Mouse (Mus musculus) lung, embryonic 14.5 days (tissue): ENCODE measurements around the gene Cacng2. TPM values are rescaled to one million over a fixed set of nuclear protein-coding genes. Genes with fewer than 3 reads are reported as not detected.
"Not testable (repeated sequence)": the region's sequence is repeated elsewhere in the genome, so short reads cannot be mapped to it uniquely, and the experiment has no call there.

Source experiments
- ATAC-seq: fragments of 200-750 bp; cut with Nextera tagmentation; 2 replicates; pipeline ENCODE4 v1.8.0; 2017; ENCODE audit warnings: mild to moderate bottlenecking, moderate TSS enrichment, moderate library complexity; ENCODE audit not compliant: insufficient read depth
- DNase-seq: peaks from one replicate; pipeline ENCODE4 v3.0.0-alpha.2; 2015
- H3K27ac ChIP-seq: fragments of 300-500 bp; sonication (generic); 2 replicates; pipeline ENCODE4 v1.5.1; 2014; ENCODE audit warnings: low read depth, mild to moderate bottlenecking, moderate library complexity
- H3K27me3 ChIP-seq: fragments of 300-500 bp; sonication (generic); 2 replicates; pipeline ENCODE4 v1.6.1; 2014; ENCODE audit warnings: low read length, control low read depth; ENCODE audit not compliant: insufficient read depth
- H3K36me3 ChIP-seq: fragments of 300-500 bp; sonication (generic); 2 replicates; pipeline ENCODE4 v1.6.1; 2014; ENCODE audit warnings: control low read depth; ENCODE audit not compliant: insufficient read depth
- H3K4me1 ChIP-seq: fragments of 300-500 bp; sonication (generic); 2 replicates; pipeline ENCODE4 v1.6.1; 2014; ENCODE audit warnings: antibody characterized with exemption, control low read depth; ENCODE audit not compliant: insufficient read depth
- H3K4me2 ChIP-seq: fragments of 300-500 bp; sonication (generic); 2 replicates; pipeline ENCODE4 v1.6.1; 2014; ENCODE audit warnings: mild to moderate bottlenecking
- H3K4me3 ChIP-seq: fragments of 300-500 bp; sonication (generic); 2 replicates; pipeline ENCODE4 v1.5.1; 2014; ENCODE audit warnings: low read depth, low read length
- H3K9ac ChIP-seq: fragments of 300-500 bp; sonication (generic); 2 replicates; pipeline ENCODE4 v1.6.1; 2014
- H3K9me3 ChIP-seq: fragments of 300-500 bp; sonication (generic); 2 replicates; pipeline ENCODE4 v1.6.1; 2016; ENCODE audit warnings: low read depth, low read length, control low read depth
- CTCF ChIP-seq: IDR thresholded peaks from 2 replicates; pipeline ENCODE4 v1.5.1; 2016; ENCODE audit warnings: antibody characterized with exemption, low read depth
- WGBS: fragments of 180-500 bp; shearing (Covaris S2); extraction: QIAGEN DNeasy Blood & Tissue Kit; methylation state at CpG from one replicate; pipeline ENCODE4 v1.1.7; 2014; 5-methylcytosine and 5-hydroxymethylcytosine counted together
- polyA plus RNA-seq: library from polyadenylated mRNA; unstranded; fragments of >200 nt; fragmentation: Nextera tagmentation; extraction: Ambion mirVana; gene quantifications from 2 replicates; pipeline ENCODE4 v1.2.1, GENCODE M21; 2014

Gene Cacng2
- polyA plus RNA-seq, 1 experiment from 2014 or later, result not detected

DNA sequence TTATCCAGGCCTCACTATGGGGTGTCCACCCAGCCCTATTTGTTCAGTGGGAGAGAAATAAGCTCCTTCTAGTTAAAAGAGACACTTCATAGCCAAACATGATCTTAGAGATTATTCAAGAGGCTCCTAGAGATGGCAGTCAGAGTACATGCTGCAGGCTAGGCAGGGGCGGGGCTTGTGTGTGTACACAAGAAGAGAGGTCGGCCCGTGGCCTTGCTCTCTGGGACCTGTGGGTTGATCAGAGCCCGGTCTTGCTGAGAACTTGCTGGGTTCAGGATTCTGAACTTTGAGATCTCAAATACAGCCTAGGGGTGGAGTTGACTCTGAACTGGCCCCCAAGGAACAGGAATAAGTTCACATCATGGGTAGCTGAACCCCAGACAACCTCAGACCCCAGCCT is 95.6 kb downstream of the Cacng2 start:
- TF ChIP-seq CTCF, result no peak
- Histone ChIP-seq H3K36me3 (no peaks in the 10 kb centered on the region), H3K4me2 (no peak overlapping the region), H3K9me3 (no peaks in the 10 kb centered on the region), H3K4me3 (no peak overlapping the region), H3K27ac (no peak overlapping the region), H3K4me1 (no peaks in the 10 kb centered on the region), H3K27me3 (no peaks in the 10 kb centered on the region), H3K9ac (no peak overlapping the region)
- ATAC-seq (no peak), DNase-seq (no peak)
- 42% methylated on average over 4 of the region's 4 CpGs for WGBS

DNA sequence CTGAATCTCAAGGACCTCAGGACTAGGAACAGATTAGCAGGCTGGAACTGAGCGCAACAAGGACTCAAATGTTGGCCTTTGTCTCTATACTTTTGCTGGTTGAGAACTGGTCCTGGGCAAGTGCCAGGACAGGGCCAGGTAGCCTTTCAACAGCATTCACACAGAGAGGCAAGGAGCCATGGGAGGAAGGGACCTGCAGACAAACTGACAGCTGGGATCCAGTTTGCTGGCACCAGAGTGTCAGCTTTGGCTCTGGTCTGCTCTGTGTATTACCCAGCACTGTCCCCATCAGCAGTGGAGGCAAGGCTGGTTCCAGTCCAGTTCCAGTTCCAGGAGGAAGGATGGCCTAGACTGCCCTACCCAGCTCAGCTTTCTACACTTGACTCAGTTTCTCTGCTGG is 105.8 kb downstream of the Cacng2 start:
- DNase-seq (no peak), ATAC-seq (no peak)
- no peaks in the 10 kb centered on the region for H3K27me3 ChIP-seq
- 82% methylated on average over 1 of the region's 1 CpGs for WGBS
- H3K4me2 ChIP-seq, result no peak overlapping the region
- H3K36me3 ChIP-seq, result no peaks in the 10 kb centered on the region
- no peak for TF ChIP-seq CTCF
- no peaks in the 10 kb centered on the region for H3K4me1 ChIP-seq
- no peak overlapping the region for H3K4me3 ChIP-seq
- no peak overlapping the region for H3K9ac ChIP-seq
- H3K9me3 ChIP-seq, result no peaks in the 10 kb centered on the region
- H3K27ac ChIP-seq, result no peak overlapping the region

- 85% methylated on average over 8 of the region's 8 CpGs for WGBS
- DNase-seq, H3K4me2 ChIP-seq, H3K4me3 ChIP-seq, H3K4me1 ChIP-seq, H3K9me3 ChIP-seq, H3K27me3 ChIP-seq, H3K36me3 ChIP-seq, H3K27ac ChIP-seq, H3K9ac ChIP-seq, ATAC-seq: not testable (repeated sequence)
Measured at GRCm38 (mm10) chr15:78008206-78008605, 111.6 kb downstream of the Cacng2 start.

DNA sequence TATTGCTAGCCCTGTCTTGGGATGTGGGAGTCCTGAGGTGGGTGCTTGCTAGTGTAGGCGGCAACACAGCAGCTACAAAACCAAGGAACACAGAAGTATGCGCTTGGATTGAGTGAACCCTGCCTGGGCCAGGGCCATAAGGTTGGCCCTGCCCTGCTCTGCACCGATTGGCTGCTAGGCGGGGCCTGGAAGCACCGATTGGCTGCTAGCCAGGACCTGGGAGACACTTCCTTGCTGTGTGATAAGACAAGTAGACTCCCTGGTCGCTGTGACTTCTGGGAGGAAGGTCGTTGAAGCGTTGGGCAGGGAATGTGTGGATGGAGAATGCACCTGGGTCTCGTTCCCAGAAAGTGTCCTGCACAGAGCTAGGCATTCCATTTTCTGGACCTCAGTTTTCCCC is 115.9 kb downstream of the Cacng2 start:
- Histone ChIP-seq H3K4me1 (no peaks in the 10 kb centered on the region; the same call in 1 of the 2 replicates), H3K4me2 (no peak overlapping the region), H3K27me3 (no peaks in the 10 kb centered on the region), H3K4me3 (no peak overlapping the region), H3K36me3 (no peaks in the 10 kb centered on the region), H3K9ac (no peak overlapping the region), H3K9me3 (no peaks in the 10 kb centered on the region), H3K27ac (no peak overlapping the region)
- TF ChIP-seq CTCF, result no peak
- DNase-seq, result peak; percentile 69
- WGBS, result 27% methylated on average over 9 of the region's 9 CpGs
- ATAC-seq, result peak; percentile 62; the same call in 1 of the 2 replicates

DNA sequence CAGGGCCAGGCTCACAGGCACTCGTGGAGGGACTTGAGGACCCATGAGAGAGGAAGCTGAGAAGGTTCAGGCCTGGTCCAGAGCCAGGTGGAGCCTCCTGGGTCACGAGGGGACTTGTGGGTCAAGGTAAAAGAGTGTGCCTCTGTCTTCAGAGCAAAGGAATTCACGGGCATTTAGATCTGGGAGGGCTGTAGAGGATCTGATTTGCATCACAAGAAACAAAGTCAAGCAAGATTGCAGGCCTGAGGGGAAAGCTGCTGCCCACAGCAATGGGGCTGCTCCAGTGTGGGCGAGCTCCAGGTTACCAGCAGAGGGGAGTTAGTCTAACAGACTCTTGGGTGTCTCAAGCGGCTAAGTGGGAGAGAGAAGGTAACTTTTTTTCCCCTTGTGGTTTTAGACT is 118.4 kb downstream of the Cacng2 start:
- Histone ChIP-seq H3K4me1 (no peaks in the 10 kb centered on the region; the same call in 1 of the 2 replicates), H3K4me3 (no peak overlapping the region), H3K9ac (no peak overlapping the region), H3K9me3 (no peaks in the 10 kb centered on the region), H3K27me3 (no peaks in the 10 kb centered on the region), H3K4me2 (no peak overlapping the region), H3K27ac (no peak overlapping the region), H3K36me3 (no peaks in the 10 kb centered on the region)
- TF ChIP-seq CTCF, result no peak
- WGBS, result 25% methylated on average over 5 of the region's 5 CpGs
- DNase-seq (no peak), ATAC-seq (no peak)

DNA sequence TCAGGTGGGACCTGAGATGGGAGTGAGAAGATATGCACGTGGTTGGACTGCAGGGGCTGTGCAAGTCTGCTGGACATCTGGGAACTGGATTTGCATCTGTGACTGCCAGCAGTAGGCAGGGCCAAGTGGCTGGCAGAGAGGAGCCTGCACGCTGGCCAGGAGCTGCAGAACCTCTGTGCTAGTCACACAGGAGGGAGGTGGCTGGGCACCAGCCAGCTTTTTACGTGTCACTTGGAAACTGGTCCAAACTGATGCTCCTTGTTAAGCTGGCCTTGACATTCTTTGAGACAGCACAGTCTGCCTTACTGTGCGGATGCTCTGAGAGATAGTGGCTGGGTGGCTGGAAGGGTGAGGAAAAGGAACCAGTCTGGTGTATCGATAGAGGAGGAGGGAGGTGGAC is 131.3 kb downstream of the Cacng2 start:
- no peaks in the 10 kb centered on the region for H3K27me3 ChIP-seq
- ATAC-seq (no peak), DNase-seq (no peak)
- no peak overlapping the region for H3K27ac ChIP-seq
- H3K4me3 ChIP-seq, result no peak overlapping the region
- TF ChIP-seq CTCF, result no peak
- H3K4me2 ChIP-seq, result no peak overlapping the region
- H3K9me3 ChIP-seq, result no peaks in the 10 kb centered on the region
- 64% methylated on average over 5 of the region's 5 CpGs for WGBS
- no peaks in the 10 kb centered on the region for H3K36me3 ChIP-seq
- H3K4me1 ChIP-seq, result no peaks in the 10 kb centered on the region
- no peak overlapping the region for H3K9ac ChIP-seq

- 15% methylated on average over 3 of the region's 3 CpGs for WGBS
- Histone ChIP-seq H3K27me3 (no peaks in the 10 kb centered on the region), H3K9ac (no peak overlapping the region)
Measured at GRCm38 (mm10) chr15:77983391-77983790, 136.4 kb downstream of the Cacng2 start.

More at GRCm38 (mm10) chr15:77983391-77983790, 136.4 kb downstream of the Cacng2 start:
- Histone ChIP-seq H3K27ac (no peak overlapping the region), H3K4me3 (no peak overlapping the region), H3K36me3 (no peaks in the 10 kb centered on the region), H3K4me1 (no peaks in the 10 kb centered on the region), H3K9me3 (no peaks in the 10 kb centered on the region), H3K4me2 (no peak overlapping the region)
- ATAC-seq (no peak), DNase-seq (peak; percentile 27)
- TF ChIP-seq CTCF, result no peak
